Mouse (Mus musculus): ENCODE measurements around the gene Rpp25l.
A peak's percentile ranks its signal among the peaks of the same experiment; 100 is the strongest.
"Not testable (repeated sequence)": the region's sequence is repeated elsewhere in the genome, so short reads cannot be mapped to it uniquely, and the experiment has no call there.

The Rpp25l gene

GRCm38 (mm10) chr4:41713197-41714067 lies at the start of gene Rpp25l:
TSS of gene Rpp25l (minus strand) at chr4:41713534.
- peak; percentile 74 to 83 for DNase-seq (ENCODE audit: low spot score in 2 of 2)

- DNase-seq (ENCODE audit: low spot score in 2 of 2) = not testable (repeated sequence)
These were observed 49.4 kb upstream of the Rpp25l start for GRCm38 (mm10) chr4:41762688-41763114.

- no peak for DNase-seq (ENCODE audit: low spot score in 2 of 2)
These were observed 48.9 kb upstream of the Rpp25l start for GRCm38 (mm10) chr4:41762099-41762687.

- no peak for DNase-seq (ENCODE audit: low spot score in 2 of 2)
These were observed 48.3 kb upstream of the Rpp25l start for GRCm38 (mm10) chr4:41761680-41762079.

- no peak for DNase-seq (ENCODE audit: low spot score in 2 of 2)
These were observed 47.6 kb upstream of the Rpp25l start for GRCm38 (mm10) chr4:41760911-41761310.

- peak; percentile 22 to 41 for DNase-seq (ENCODE audit: low spot score in 2 of 2)
These were observed 47.0 kb upstream of the Rpp25l start for GRCm38 (mm10) chr4:41760288-41760721.

GRCm38 (mm10) chr4:41759656-41760287 lies 46.4 kb upstream of the Rpp25l start:
- no peak for DNase-seq (ENCODE audit: low spot score in 2 of 2)

GRCm38 (mm10) chr4:41759206-41759605 lies 45.9 kb upstream of the Rpp25l start:
- no peak for DNase-seq (ENCODE audit: low spot score in 2 of 2)

GRCm38 (mm10) chr4:41758701-41759100 lies 45.4 kb upstream of the Rpp25l start:
- no peak for DNase-seq (ENCODE audit: low spot score in 2 of 2)

- DNase-seq (ENCODE audit: low spot score in 2 of 2) = no peak
These were observed 44.7 kb upstream of the Rpp25l start for GRCm38 (mm10) chr4:41758021-41758420.

- no peak for DNase-seq (ENCODE audit: low spot score in 2 of 2)
These were observed 44.0 kb upstream of the Rpp25l start for GRCm38 (mm10) chr4:41757321-41757720.

- DNase-seq (ENCODE audit: low spot score in 2 of 2) = no peak
These were observed 43.1 kb upstream of the Rpp25l start for GRCm38 (mm10) chr4:41756440-41756839.

- DNase-seq (ENCODE audit: low spot score in 2 of 2) = peak; percentile 69 to 82
These were observed 42.3 kb upstream of the Rpp25l start, which contains the start of gene Sigmar1 for GRCm38 (mm10) chr4:41755338-41756305. TSS of gene Sigmar1 (minus strand) at chr4:41756157.

- DNase-seq (ENCODE audit: low spot score in 2 of 2) = no peak
These were observed 41.5 kb upstream of the Rpp25l start, which contains the start of gene Galt for GRCm38 (mm10) chr4:41754797-41755337. TSS of gene Galt (plus strand) at chr4:41755228.

- no peak for DNase-seq (ENCODE audit: low spot score in 2 of 2)
These were observed 31.7 kb upstream of the Rpp25l start for GRCm38 (mm10) chr4:41745021-41745420.

GRCm38 (mm10) chr4:41744131-41744530 lies 30.8 kb upstream of the Rpp25l start:
- no peak for DNase-seq (ENCODE audit: low spot score in 2 of 2)

GRCm38 (mm10) chr4:41741158-41741560 lies 27.8 kb upstream of the Rpp25l start:
- peak; percentile 78 to 82 for DNase-seq (ENCODE audit: low spot score in 2 of 2)

GRCm38 (mm10) chr4:41740380-41741157 lies 27.2 kb upstream of the Rpp25l start:
- no peak for DNase-seq (ENCODE audit: low spot score in 2 of 2)

- DNase-seq (ENCODE audit: low spot score in 2 of 2) = no peak
These were observed 25.9 kb upstream of the Rpp25l start for GRCm38 (mm10) chr4:41739260-41739659.

GRCm38 (mm10) chr4:41738256-41738603 lies 24.9 kb upstream of the Rpp25l start:
- no peak for DNase-seq (ENCODE audit: low spot score in 2 of 2)
